Mouse (Mus musculus) lung, embryonic 16.5 days (tissue): ENCODE measurements around the gene Stoml1. TPM values are rescaled to one million over a fixed set of nuclear protein-coding genes. Genes with fewer than 3 reads are reported as not detected.
A peak's percentile ranks its signal among the peaks of the same experiment; 100 is the strongest.
"Not testable (repeated sequence)": the region's sequence is repeated elsewhere in the genome, so short reads cannot be mapped to it uniquely, and the experiment has no call there.

Source experiments
- ATAC-seq: fragments of 200-750 bp; cut with Nextera tagmentation; 2 replicates; pipeline ENCODE4 v1.8.0; 2017; ENCODE audit warnings: low read depth, mild to moderate bottlenecking, moderate library complexity
- H3K27ac ChIP-seq: fragments of 300-500 bp; sonication (generic); 2 replicates; pipeline ENCODE4 v1.5.1; 2014; ENCODE audit warnings: mild to moderate bottlenecking, control low read depth, low read length
- H3K27me3 ChIP-seq: fragments of 300-500 bp; sonication (generic); 2 replicates; pipeline ENCODE4 v1.6.1; 2014; ENCODE audit warnings: low read depth, low read length, mixed read lengths; ENCODE audit not compliant: control insufficient read depth, insufficient read depth
- H3K36me3 ChIP-seq: fragments of 300-500 bp; sonication (generic); 2 replicates; pipeline ENCODE4 v1.6.1; 2014; ENCODE audit warnings: low read length; ENCODE audit not compliant: control insufficient read depth, insufficient read depth
- H3K4me1 ChIP-seq: fragments of 300-500 bp; sonication (generic); replicated peaks from 2 replicates; pipeline ENCODE4 v1.6.1; 2014; ENCODE audit warnings: low read length, mixed read lengths; ENCODE audit not compliant: control insufficient read depth, insufficient read depth
- H3K4me2 ChIP-seq: fragments of 300-500 bp; sonication (generic); 2 replicates; pipeline ENCODE4 v1.6.1; 2014; ENCODE audit warnings: low read depth, low read length, control low read depth
- H3K4me3 ChIP-seq: fragments of 300-500 bp; sonication (generic); 2 replicates; pipeline ENCODE4 v1.5.1; 2014; ENCODE audit warnings: mild to moderate bottlenecking, low read length, control low read depth
- H3K9ac ChIP-seq: fragments of 300-500 bp; sonication (generic); 2 replicates; pipeline ENCODE4 v1.6.1; 2014; ENCODE audit warnings: low read length, control low read depth
- H3K9me3 ChIP-seq: fragments of 300-500 bp; sonication (generic); 2 replicates; pipeline ENCODE4 v1.6.1; 2016; ENCODE audit warnings: low read length; ENCODE audit not compliant: control insufficient read depth
- WGBS: fragments of 180-500 bp; shearing (Covaris S2); extraction: QIAGEN DNeasy Blood & Tissue Kit; methylation state at CpG from one replicate; pipeline ENCODE4 v1.1.7; 2014; 5-methylcytosine and 5-hydroxymethylcytosine counted together
- polyA plus RNA-seq: library from polyadenylated mRNA; unstranded; fragments of >200 nt; fragmentation: Nextera tagmentation; extraction: Ambion mirVana; gene quantifications from 2 replicates; pipeline ENCODE4 v1.2.1, GENCODE M21; 2015

Stoml1 gene
- polyA plus RNA-seq, 1 experiment from 2014 or later, result 28.7 TPM

- no peak overlapping the region for H3K4me3 ChIP-seq
- H3K4me2 ChIP-seq, result no peak overlapping the region
- H3K27ac ChIP-seq, result peak overlapping the region; percentile 71
- 47% methylated on average over 3 of the region's 3 CpGs for WGBS
- ATAC-seq, result 0 out of 2 replicates have a peak, but pooled peaks have one; percentile 30
- no peaks in the 10 kb centered on the region for H3K9me3 ChIP-seq
- H3K36me3 ChIP-seq, result peaks cover 2% of the 10 kb centered on the region
- H3K27me3 ChIP-seq, result no peaks in the 10 kb centered on the region
- H3K9ac ChIP-seq, result no peak overlapping the region
- peaks cover 7% of the 10 kb centered on the region; the same call in 1 of the 2 replicates for H3K4me1 ChIP-seq
Measured at GRCm38 (mm10) chr9:58267046-58267445, 14.1 kb downstream of the Stoml1 start.

- Histone ChIP-seq H3K4me2 (no peak overlapping the region), H3K9me3 (no peaks in the 10 kb centered on the region), H3K9ac (no peak overlapping the region), H3K4me3 (no peak overlapping the region), H3K4me1 (peaks cover 7% of the 10 kb centered on the region; the same call in 1 of the 2 replicates), H3K36me3 (no peaks in the 10 kb centered on the region), H3K27me3 (no peaks in the 10 kb centered on the region), H3K27ac (no peak overlapping the region)
- no peak for ATAC-seq
- 49% methylated on average over 12 of the region's 12 CpGs for WGBS
Measured at GRCm38 (mm10) chr9:58268384-58269313, 15.7 kb downstream of the Stoml1 start.

- Histone ChIP-seq H3K4me1 (peaks cover 14% of the 10 kb centered on the region), H3K27me3 (no peaks in the 10 kb centered on the region), H3K9ac (no peak overlapping the region), H3K36me3 (no peaks in the 10 kb centered on the region), H3K4me3 (no peak overlapping the region), H3K9me3 (no peaks in the 10 kb centered on the region), H3K4me2 (no peak overlapping the region), H3K27ac (no peak overlapping the region)
- 52% methylated on average over 3 of the region's 3 CpGs for WGBS
- no peak for ATAC-seq
Measured at GRCm38 (mm10) chr9:58270081-58270480, 17.1 kb downstream of the Stoml1 start.

- no peak for ATAC-seq
- H3K4me1 ChIP-seq, result peaks cover 22% of the 10 kb centered on the region
- no peak overlapping the region for H3K4me2 ChIP-seq
- no peaks in the 10 kb centered on the region for H3K36me3 ChIP-seq
- no peaks in the 10 kb centered on the region for H3K27me3 ChIP-seq
- no peak overlapping the region for H3K27ac ChIP-seq
- no peak overlapping the region for H3K4me3 ChIP-seq
- no peak overlapping the region for H3K9ac ChIP-seq
- 80% methylated on average over 3 of the region's 3 CpGs for WGBS
- no peaks in the 10 kb centered on the region for H3K9me3 ChIP-seq
Measured at GRCm38 (mm10) chr9:58271109-58271508, 18.1 kb downstream of the Stoml1 start.

- ATAC-seq, H3K9ac ChIP-seq, H3K27me3 ChIP-seq, H3K4me2 ChIP-seq, H3K27ac ChIP-seq, H3K4me3 ChIP-seq, H3K36me3 ChIP-seq, H3K9me3 ChIP-seq: not testable (repeated sequence)
- H3K4me1 ChIP-seq, result peaks cover 18% of the 10 kb centered on the region
- WGBS, result 90% methylated on average over 9 of the region's 9 CpGs
Measured at GRCm38 (mm10) chr9:58271551-58271950, 18.6 kb downstream of the Stoml1 start.

GRCm38 (mm10) chr9:58272068-58272541 lies 19.1 kb downstream of the Stoml1 start:
- Histone ChIP-seq H3K4me3 (no peak overlapping the region), H3K27me3 (no peaks in the 10 kb centered on the region), H3K4me2 (no peak overlapping the region), H3K9me3 (no peaks in the 10 kb centered on the region), H3K4me1 (peaks cover 15% of the 10 kb centered on the region), H3K9ac (no peak overlapping the region), H3K36me3 (no peaks in the 10 kb centered on the region), H3K27ac (no peak overlapping the region)
- ATAC-seq, result no peak
- 80% methylated on average over 2 of the region's 2 CpGs for WGBS

- Histone ChIP-seq H3K27me3 (no peaks in the 10 kb centered on the region), H3K36me3 (no peaks in the 10 kb centered on the region), H3K4me3 (no peak overlapping the region), H3K4me1 (peaks cover 15% of the 10 kb centered on the region), H3K9ac (no peak overlapping the region), H3K27ac (no peak overlapping the region), H3K9me3 (no peaks in the 10 kb centered on the region), H3K4me2 (no peak overlapping the region)
- WGBS, result 66% methylated on average over 9 of the region's 9 CpGs
- ATAC-seq, result no peak
Measured at GRCm38 (mm10) chr9:58272855-58273254, 19.9 kb downstream of the Stoml1 start.

- H3K4me2 ChIP-seq, result no peak overlapping the region
- H3K4me3 ChIP-seq, result no peak overlapping the region
- WGBS, result 83% methylated on average over 7 of the region's 7 CpGs
- no peak for ATAC-seq
- H3K27ac ChIP-seq, result peak overlapping the region; percentile 76
- no peaks in the 10 kb centered on the region for H3K27me3 ChIP-seq
- H3K36me3 ChIP-seq, result no peaks in the 10 kb centered on the region
- no peaks in the 10 kb centered on the region for H3K9me3 ChIP-seq
- peaks cover 15% of the 10 kb centered on the region for H3K4me1 ChIP-seq
- no peak overlapping the region for H3K9ac ChIP-seq
Measured at GRCm38 (mm10) chr9:58274101-58274604, 21.2 kb downstream of the Stoml1 start.

GRCm38 (mm10) chr9:58274626-58275025 lies 21.7 kb downstream of the Stoml1 start:
- H3K36me3 ChIP-seq, result no peaks in the 10 kb centered on the region
- no peaks in the 10 kb centered on the region for H3K9me3 ChIP-seq
- no peak overlapping the region for H3K9ac ChIP-seq
- 0 out of 2 replicates have a peak overlapping the region, but pooled peaks have one; percentile 37 for H3K4me2 ChIP-seq
- no peaks in the 10 kb centered on the region for H3K27me3 ChIP-seq
- peak overlapping the region; percentile 76 for H3K27ac ChIP-seq
- 25% methylated on average over 3 of the region's 3 CpGs for WGBS
- no peak overlapping the region for H3K4me3 ChIP-seq
- peaks cover 15% of the 10 kb centered on the region for H3K4me1 ChIP-seq
- no peak for ATAC-seq
